Mouse (Mus musculus) erythroblast, adult 5-6 weeks (primary cell): ENCODE measurements around the gene Rnase9. TPM values are rescaled to one million over a fixed set of nuclear protein-coding genes. Genes with fewer than 3 reads are reported as not detected.

ENCODE experiments used
- ATAC-seq: replicated peaks from 2 replicates; pipeline ENCODE4 v1.8.0; 2016; ENCODE audit warnings: moderate number of reproducible peaks, mild to moderate bottlenecking, moderate TSS enrichment, inconsistent platforms; ENCODE audit not compliant: poor library complexity, low FRiP score, severe bottlenecking
- total RNA-seq, 2 experiments: library from RNA; stranded (forward) in 1 of 2; stranded (reverse) in 1 of 2; fragments of 150-400 nt in 1 of 2; fragments of 200-764, 138-1000 nt in 1 of 2; gene quantifications; 2 replicates each; pipeline versions ENCODE4 v1.2.3 to v1.2.4; 2015 to 2017; ENCODE audit warnings: low replicate concordance in 2 of 2

Gene Rnase9
- total RNA-seq, 2 experiments from 2014 or later: not detected

- ATAC-seq: no peak
These were observed 50.6 kb downstream of the Rnase9 start for GRCm38 (mm10) chr14:50991037-50991436.

Other genes with a start within 250 kb of the Rnase9 start
- gene Ccnb1ip1, start 234.1 kb downstream of the Rnase9 start, total RNA-seq (2015; ENCODE audit: low replicate concordance): not detected in 2 replicates
- gene Ccnb1ip1, start 234.1 kb downstream of the Rnase9 start, total RNA-seq (2017; ENCODE audit: low replicate concordance): not detected in 2 replicates
- gene Parp2, start 234.0 kb downstream of the Rnase9 start, total RNA-seq (2015; ENCODE audit: low replicate concordance): 15.8 and 18.2 TPM in 2 replicates
- gene Parp2, start 234.0 kb downstream of the Rnase9 start, total RNA-seq (2017; ENCODE audit: low replicate concordance): 32.1 and 44.7 TPM in 2 replicates
- gene Tep1, start 171.3 kb downstream of the Rnase9 start, total RNA-seq (2015; ENCODE audit: low replicate concordance): 9.0 and 13.4 TPM in 2 replicates
- 5.3 and 18.3 TPM in 2 replicates for gene Tep1, start 171.3 kb downstream of the Rnase9 start, total RNA-seq (2017; ENCODE audit: low replicate concordance)
- gene Klhl33, start 144.4 kb downstream of the Rnase9 start, total RNA-seq (2015; ENCODE audit: low replicate concordance): not detected in 2 replicates
- 0.14 TPM in 1 of 2 replicates, not detected in the other for gene Klhl33, start 144.4 kb downstream of the Rnase9 start, total RNA-seq (2017; ENCODE audit: low replicate concordance)
- gene Osgep, start 117.0 kb downstream of the Rnase9 start, total RNA-seq (2015; ENCODE audit: low replicate concordance): 6.5 and 19.2 TPM in 2 replicates
- gene Osgep, start 117.0 kb downstream of the Rnase9 start, total RNA-seq (2017; ENCODE audit: low replicate concordance): 13.0 and 13.4 TPM in 2 replicates
- 21.9 and 26.3 TPM in 2 replicates for gene Apex1, start 116.9 kb downstream of the Rnase9 start, total RNA-seq (2015; ENCODE audit: low replicate concordance)
- 12.3 and 13.4 TPM in 2 replicates for gene Apex1, start 116.9 kb downstream of the Rnase9 start, total RNA-seq (2017; ENCODE audit: low replicate concordance)
- 19.6 and 22.3 TPM in 2 replicates for gene Pip4p1, start 111.0 kb downstream of the Rnase9 start, total RNA-seq (2015; ENCODE audit: low replicate concordance)
- 18.0 and 21.5 TPM in 2 replicates for gene Pip4p1, start 111.0 kb downstream of the Rnase9 start, total RNA-seq (2017; ENCODE audit: low replicate concordance)
- gene Pnp, start 110.8 kb downstream of the Rnase9 start, total RNA-seq (2015; ENCODE audit: low replicate concordance): 357 and 415 TPM in 2 replicates
- gene Pnp, start 110.8 kb downstream of the Rnase9 start, total RNA-seq (2017; ENCODE audit: low replicate concordance): 529 and 542 TPM in 2 replicates
- not detected in 2 replicates for gene Gm49342, start 97.4 kb downstream of the Rnase9 start, total RNA-seq (2015; ENCODE audit: low replicate concordance)
- gene Gm49342, start 97.4 kb downstream of the Rnase9 start, total RNA-seq (2017; ENCODE audit: low replicate concordance): not detected in 2 replicates
- gene Pnp2, start 85.9 kb downstream of the Rnase9 start, total RNA-seq (2015; ENCODE audit: low replicate concordance): 161 and 174 TPM in 2 replicates
- 56.1 and 122 TPM in 2 replicates for gene Pnp2, start 85.9 kb downstream of the Rnase9 start, total RNA-seq (2017; ENCODE audit: low replicate concordance)
- gene Rnase10, start 34.1 kb downstream of the Rnase9 start, total RNA-seq (2015; ENCODE audit: low replicate concordance): 1.3 TPM in 1 of 2 replicates, not detected in the other
- 0.85 TPM in 1 of 2 replicates, not detected in the other for gene Rnase10, start 34.1 kb downstream of the Rnase9 start, total RNA-seq (2017; ENCODE audit: low replicate concordance)
- gene Rnase11, start 8.3 kb upstream of the Rnase9 start, total RNA-seq (2015; ENCODE audit: low replicate concordance): not detected in 2 replicates
- not detected in 2 replicates for gene Rnase11, start 8.3 kb upstream of the Rnase9 start, total RNA-seq (2017; ENCODE audit: low replicate concordance)
- 5.4 TPM in 1 of 2 replicates, not detected in the other for gene Rnase12, start 15.8 kb upstream of the Rnase9 start, total RNA-seq (2015; ENCODE audit: low replicate concordance)
- 3.1 TPM in 1 of 2 replicates, not detected in the other for gene Rnase12, start 15.8 kb upstream of the Rnase9 start, total RNA-seq (2017; ENCODE audit: low replicate concordance)
- not detected in 2 replicates for gene Olfr750, start 32.6 kb upstream of the Rnase9 start, total RNA-seq (2015; ENCODE audit: low replicate concordance)
- gene Olfr750, start 32.6 kb upstream of the Rnase9 start, total RNA-seq (2017; ENCODE audit: low replicate concordance): not detected in 2 replicates
- 7.5 and 20.6 TPM in 2 replicates for gene Rnase4, start 49.2 kb upstream of the Rnase9 start, total RNA-seq (2015; ENCODE audit: low replicate concordance)
- gene Rnase4, start 49.2 kb upstream of the Rnase9 start, total RNA-seq (2017; ENCODE audit: low replicate concordance): 5.6 and 7.5 TPM in 2 replicates
- 1.9 TPM in 1 of 2 replicates, not detected in the other for gene Ang, start 49.3 kb upstream of the Rnase9 start, total RNA-seq (2015; ENCODE audit: low replicate concordance)
- gene Ang, start 49.3 kb upstream of the Rnase9 start, total RNA-seq (2017; ENCODE audit: low replicate concordance): 1.3 TPM in 1 of 2 replicates, not detected in the other
- not detected in 2 replicates for gene Eddm3b, start 72.6 kb upstream of the Rnase9 start, total RNA-seq (2015; ENCODE audit: low replicate concordance)
- not detected in 2 replicates for gene Eddm3b, start 72.6 kb upstream of the Rnase9 start, total RNA-seq (2017; ENCODE audit: low replicate concordance)
- gene Rnase6, start 82.0 kb upstream of the Rnase9 start, total RNA-seq (2015; ENCODE audit: low replicate concordance): 8.1 and 47.2 TPM in 2 replicates
- gene Rnase6, start 82.0 kb upstream of the Rnase9 start, total RNA-seq (2017; ENCODE audit: low replicate concordance): 9.5 and 15.7 TPM in 2 replicates
- 2.1 TPM in 1 of 2 replicates, not detected in the other for gene Rnase1, start 104.9 kb upstream of the Rnase9 start, total RNA-seq (2015; ENCODE audit: low replicate concordance)
- gene Rnase1, start 104.9 kb upstream of the Rnase9 start, total RNA-seq (2017; ENCODE audit: low replicate concordance): not detected in 2 replicates
- not detected in 2 replicates for gene Rnase2b, start 120.4 kb upstream of the Rnase9 start, total RNA-seq (2015; ENCODE audit: low replicate concordance)
- gene Rnase2b, start 120.4 kb upstream of the Rnase9 start, total RNA-seq (2017; ENCODE audit: low replicate concordance): 1.3 TPM in 1 of 2 replicates, not detected in the other
- gene Ang2, start 157.3 kb upstream of the Rnase9 start, total RNA-seq (2015; ENCODE audit: low replicate concordance): not detected in 2 replicates
- not detected in 2 replicates for gene Ang2, start 157.3 kb upstream of the Rnase9 start, total RNA-seq (2017; ENCODE audit: low replicate concordance)
- not detected in 2 replicates for gene Ear14, start 161.5 kb upstream of the Rnase9 start, total RNA-seq (2015; ENCODE audit: low replicate concordance)
- not detected in 2 replicates for gene Ear14, start 161.5 kb upstream of the Rnase9 start, total RNA-seq (2017; ENCODE audit: low replicate concordance)
- gene Rnase2a, start 214.2 kb upstream of the Rnase9 start, total RNA-seq (2015; ENCODE audit: low replicate concordance): 1.3 TPM in 1 of 2 replicates, not detected in the other
- gene Rnase2a, start 214.2 kb upstream of the Rnase9 start, total RNA-seq (2017; ENCODE audit: low replicate concordance): not detected in 2 replicates